Mouse (Mus musculus): Measurements from ENCODE around the gene Sik3. TPM values are rescaled to one million over a fixed set of nuclear protein-coding genes. Genes with fewer than 3 reads are reported as not detected.

Gene Sik3
- polyA plus RNA-seq, 1 experiment, result 13.7 TPM

DNA sequence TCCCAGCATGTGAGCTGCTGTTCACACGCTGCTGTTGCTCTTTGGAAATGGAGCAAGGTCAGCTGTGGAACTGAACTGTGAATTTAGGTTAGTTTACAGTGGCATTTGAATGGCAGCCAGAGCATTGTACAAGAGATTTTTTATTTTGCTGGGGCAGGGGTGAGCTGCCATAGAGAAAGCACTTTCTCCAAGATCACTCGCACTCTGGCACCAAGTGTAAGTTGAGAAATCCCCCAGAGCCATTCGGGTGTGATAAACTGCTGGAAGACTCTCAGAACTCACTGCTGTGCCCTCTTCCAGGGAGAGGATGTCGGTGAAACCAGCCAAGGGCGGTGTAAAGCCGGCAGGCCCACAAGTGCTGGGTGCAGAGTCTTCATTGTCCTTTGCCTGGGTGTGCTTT lies 126.2 kb downstream of the Sik3 start:
- no peaks in the 10 kb centered on the region; the same call in 1 of the 2 replicates for H3K4me1 ChIP-seq (ENCODE audit: control insufficient read depth, insufficient read depth, insufficient read length)
- TF ChIP-seq CTCF (IDR thresholded peaks at IDR 0.05; ENCODE audit: extremely low read depth, insufficient read depth, insufficient read length, insufficient replicate concordance), result no peak
- no peak for TF ChIP-seq POLR2A (IDR thresholded peaks at IDR 0.05; ENCODE audit: low read depth, low read length)
- WGBS, result 90% methylated on average over 6 of the region's 6 CpGs

GRCm38 (mm10) chr9:46140811-46141210 lies 128.2 kb downstream of the Sik3 start:
- Histone ChIP-seq H3K36me3 (ENCODE audit: control insufficient read depth, insufficient read depth, low read length) (no peaks in the 10 kb centered on the region), H3K27me3 (ENCODE audit: control insufficient read depth, insufficient read depth, low read length) (no peaks in the 10 kb centered on the region), H3K4me3 (ENCODE audit: extremely low read depth, insufficient read depth, insufficient read length) (no peak overlapping the region), H3K4me1 (ENCODE audit: control insufficient read depth, insufficient read depth, insufficient read length) (peaks cover 2% of the 10 kb centered on the region; the same call in 1 of the 2 replicates), H3K27ac (ENCODE audit: insufficient read depth, low read length) (no peak overlapping the region)
- WGBS, result 87% methylated on average over 1 of the region's 1 CpGs
- DNase-seq (ENCODE audit: low read depth in 1 of 2, low spot score in 2 of 2), result no peak
- no peak for TF ChIP-seq CTCF (IDR thresholded peaks at IDR 0.05; ENCODE audit: extremely low read depth, insufficient read depth, insufficient read length, insufficient replicate concordance)

More for the DNA sequence above, 126.2 kb downstream of the Sik3 start:
- Histone ChIP-seq H3K4me3 (ENCODE audit: extremely low read depth, insufficient read depth, insufficient read length) (no peak overlapping the region), H3K27ac (ENCODE audit: insufficient read depth, low read length) (no peak overlapping the region), H3K36me3 (ENCODE audit: control insufficient read depth, insufficient read depth, low read length) (no peaks in the 10 kb centered on the region), H3K27me3 (ENCODE audit: control insufficient read depth, insufficient read depth, low read length) (no peaks in the 10 kb centered on the region)
- no peak for DNase-seq (ENCODE audit: low read depth in 1 of 2, low spot score in 2 of 2)

DNA sequence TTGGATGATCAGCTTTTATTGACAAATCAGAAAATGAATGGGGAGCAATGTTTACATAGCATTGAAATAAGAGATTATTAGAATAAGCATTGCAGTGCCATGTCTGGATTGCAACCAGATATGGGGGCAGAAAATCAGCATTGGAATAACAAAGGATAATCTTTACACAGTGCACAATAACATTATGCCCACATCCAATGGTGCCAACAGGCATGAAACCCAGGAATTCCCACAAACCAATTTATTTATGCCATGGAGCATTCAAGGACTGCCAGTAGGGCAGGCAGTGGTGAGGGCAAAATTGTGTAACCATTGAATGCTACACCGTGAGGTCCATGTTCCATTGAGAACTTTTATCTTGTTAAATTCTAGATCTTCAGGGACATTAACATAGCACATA lies 129.4 kb downstream of the Sik3 start:
- no peak for TF ChIP-seq CTCF (IDR thresholded peaks at IDR 0.05; ENCODE audit: extremely low read depth, insufficient read depth, insufficient read length, insufficient replicate concordance)
- no peak for TF ChIP-seq POLR2A (IDR thresholded peaks at IDR 0.05; ENCODE audit: low read depth, low read length)
- H3K4me1 ChIP-seq (ENCODE audit: control insufficient read depth, insufficient read depth, insufficient read length), result peaks cover 2% of the 10 kb centered on the region; the same call in 1 of the 2 replicates
- WGBS, result 85% methylated on average over 1 of the region's 1 CpGs
- H3K4me3 ChIP-seq (ENCODE audit: extremely low read depth, insufficient read depth, insufficient read length), result no peak overlapping the region
- no peak overlapping the region for H3K27ac ChIP-seq (ENCODE audit: insufficient read depth, low read length)
- H3K36me3 ChIP-seq (ENCODE audit: control insufficient read depth, insufficient read depth, low read length), result no peaks in the 10 kb centered on the region
- H3K27me3 ChIP-seq (ENCODE audit: control insufficient read depth, insufficient read depth, low read length), result no peaks in the 10 kb centered on the region
- DNase-seq (ENCODE audit: low read depth in 1 of 2, low spot score in 2 of 2), result no peak

GRCm38 (mm10) chr9:46142492-46142891 lies 129.9 kb downstream of the Sik3 start:
- Histone ChIP-seq H3K36me3 (ENCODE audit: control insufficient read depth, insufficient read depth, low read length) (no peaks in the 10 kb centered on the region), H3K27ac (ENCODE audit: insufficient read depth, low read length) (no peak overlapping the region), H3K4me3 (ENCODE audit: extremely low read depth, insufficient read depth, insufficient read length) (no peak overlapping the region), H3K4me1 (ENCODE audit: control insufficient read depth, insufficient read depth, insufficient read length) (peaks cover 2% of the 10 kb centered on the region; the same call in 1 of the 2 replicates), H3K27me3 (ENCODE audit: control insufficient read depth, insufficient read depth, low read length) (no peaks in the 10 kb centered on the region)
- TF ChIP-seq CTCF (IDR thresholded peaks at IDR 0.05; ENCODE audit: extremely low read depth, insufficient read depth, insufficient read length, insufficient replicate concordance) (no peak), POLR2A (IDR thresholded peaks at IDR 0.05; ENCODE audit: low read depth, low read length) (no peak)
- 87% methylated on average over 1 of the region's 1 CpGs for WGBS
- no peak for DNase-seq (ENCODE audit: low read depth in 1 of 2, low spot score in 2 of 2)

DNA sequence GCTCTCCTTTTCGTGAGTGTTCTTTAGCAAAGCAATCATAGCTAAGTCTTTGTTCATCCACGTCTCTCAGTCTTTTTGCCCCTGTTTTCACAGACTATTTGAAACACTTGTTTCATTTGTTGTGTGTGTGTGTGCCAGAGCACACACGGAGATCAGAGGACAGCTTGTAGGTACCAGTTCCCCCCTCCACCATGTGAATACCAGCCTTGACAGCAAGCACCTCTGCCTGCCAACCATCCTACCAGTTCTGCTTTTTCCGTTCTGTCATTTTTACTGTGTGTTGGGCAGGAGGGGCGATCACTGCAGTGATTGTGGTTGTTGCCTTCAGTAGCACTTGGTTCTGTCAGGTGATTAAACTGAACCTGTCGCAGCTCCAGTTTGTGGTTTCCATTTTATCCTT lies 132.4 kb downstream of the Sik3 start:
- H3K4me3 ChIP-seq (ENCODE audit: extremely low read depth, insufficient read depth, insufficient read length), result no peak overlapping the region
- 39% methylated on average over 6 of the region's 6 CpGs for WGBS
- H3K27me3 ChIP-seq (ENCODE audit: control insufficient read depth, insufficient read depth, low read length), result no peaks in the 10 kb centered on the region
- no peak for DNase-seq (ENCODE audit: low read depth in 1 of 2, low spot score in 2 of 2)
- H3K36me3 ChIP-seq (ENCODE audit: control insufficient read depth, insufficient read depth, low read length), result no peaks in the 10 kb centered on the region
- TF ChIP-seq CTCF (IDR thresholded peaks at IDR 0.05; ENCODE audit: extremely low read depth, insufficient read depth, insufficient read length, insufficient replicate concordance) (no peak), POLR2A (IDR thresholded peaks at IDR 0.05; ENCODE audit: low read depth, low read length) (no peak)
- H3K4me1 ChIP-seq (ENCODE audit: control insufficient read depth, insufficient read depth, insufficient read length), result peaks cover 7% of the 10 kb centered on the region; the same call in 1 of the 2 replicates
- no peak overlapping the region for H3K27ac ChIP-seq (ENCODE audit: insufficient read depth, low read length)

GRCm38 (mm10) chr9:46146437-46146836 lies 133.8 kb downstream of the Sik3 start:
- Histone ChIP-seq H3K27ac (ENCODE audit: insufficient read depth, low read length) (no peak overlapping the region), H3K4me3 (ENCODE audit: extremely low read depth, insufficient read depth, insufficient read length) (no peak overlapping the region), H3K27me3 (ENCODE audit: control insufficient read depth, insufficient read depth, low read length) (no peaks in the 10 kb centered on the region), H3K36me3 (ENCODE audit: control insufficient read depth, insufficient read depth, low read length) (no peaks in the 10 kb centered on the region), H3K4me1 (ENCODE audit: control insufficient read depth, insufficient read depth, insufficient read length) (peaks cover 9% of the 10 kb centered on the region; the same call in 1 of the 2 replicates)
- WGBS, result 84% methylated on average over 3 of the region's 3 CpGs
- DNase-seq (ENCODE audit: low read depth in 1 of 2, low spot score in 2 of 2), result no peak
- TF ChIP-seq CTCF (IDR thresholded peaks at IDR 0.05; ENCODE audit: extremely low read depth, insufficient read depth, insufficient read length, insufficient replicate concordance) (no peak), POLR2A (IDR thresholded peaks at IDR 0.05; ENCODE audit: low read depth, low read length) (no peak)

DNA sequence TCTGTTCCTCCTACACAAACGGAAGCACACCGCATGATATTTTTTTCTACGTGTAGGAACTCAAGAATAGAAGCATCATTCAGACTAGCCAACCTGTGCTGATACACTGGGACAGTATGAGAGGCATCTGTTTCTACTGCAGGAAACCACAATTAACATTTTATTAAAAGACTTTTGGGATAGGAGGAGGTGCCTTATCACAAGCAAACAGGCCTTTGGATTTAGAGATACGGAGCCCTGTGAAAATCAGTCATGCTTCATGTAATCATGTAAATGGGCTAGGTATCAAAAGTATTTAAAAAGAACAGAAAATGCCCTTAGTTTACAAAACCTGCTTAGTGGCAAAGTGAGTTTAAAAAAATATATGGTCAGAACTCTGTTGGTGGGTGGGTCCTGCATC lies 136.1 kb downstream of the Sik3 start:
- 74% methylated on average over 4 of the region's 4 CpGs for WGBS
- DNase-seq (ENCODE audit: low read depth in 1 of 2, low spot score in 2 of 2), result no peak
- no peak overlapping the region for H3K27ac ChIP-seq (ENCODE audit: insufficient read depth, low read length)
- no peaks in the 10 kb centered on the region for H3K27me3 ChIP-seq (ENCODE audit: control insufficient read depth, insufficient read depth, low read length)
- no peak overlapping the region for H3K4me3 ChIP-seq (ENCODE audit: extremely low read depth, insufficient read depth, insufficient read length)
- TF ChIP-seq POLR2A (IDR thresholded peaks at IDR 0.05; ENCODE audit: low read depth, low read length) (no peak), CTCF (IDR thresholded peaks at IDR 0.05; ENCODE audit: extremely low read depth, insufficient read depth, insufficient read length, insufficient replicate concordance) (no peak)
- no peaks in the 10 kb centered on the region for H3K36me3 ChIP-seq (ENCODE audit: control insufficient read depth, insufficient read depth, low read length)
- peaks cover 12% of the 10 kb centered on the region; the same call in 1 of the 2 replicates for H3K4me1 ChIP-seq (ENCODE audit: control insufficient read depth, insufficient read depth, insufficient read length)

All from spleen, adult 2 months (tissue).